Mouse (Mus musculus): ENCODE results near the gene Pigo. TPM values are rescaled to one million over a fixed set of nuclear protein-coding genes. Genes with fewer than 3 reads are reported as not detected.
"Not testable (repeated sequence)": the region's sequence is repeated elsewhere in the genome, so short reads cannot be mapped to it uniquely, and the experiment has no call there.

The Pigo gene
- polyA plus RNA-seq, 1 experiment from 2014 or later: 29.9 TPM

- peaks cover 66% of the 10 kb centered on the region for H3K36me3 ChIP-seq
Measured at GRCm38 (mm10) chr4:43018156-43018555, 7.5 kb downstream of the Pigo start.

GRCm38 (mm10) chr4:43012091-43012490 is 13.5 kb downstream of the Pigo start:
- Histone ChIP-seq H3K4me3 (replicated peaks) (no peak overlapping the region), H3K4me2 (replicated peaks) (no peak overlapping the region)
- WGBS: 95% methylated on average over 1 of the region's 1 CpGs

More at GRCm38 (mm10) chr4:43018156-43018555, 7.5 kb downstream of the Pigo start:
- no peak overlapping the region for H3K4me2 ChIP-seq (replicated peaks)
- no peak overlapping the region for H3K9ac ChIP-seq (replicated peaks)
- ATAC-seq: no peak
- no peak overlapping the region for H3K27ac ChIP-seq
- 96% methylated on average over 4 of the region's 4 CpGs for WGBS
- no peaks in the 10 kb centered on the region for H3K27me3 ChIP-seq
- H3K9me3 ChIP-seq: no peaks in the 10 kb centered on the region
- no peak overlapping the region for H3K4me3 ChIP-seq (replicated peaks)
- peaks cover under 1% of the 10 kb centered on the region; the same call in 1 of the 2 replicates for H3K4me1 ChIP-seq (replicated peaks)

GRCm38 (mm10) chr4:43010161-43011038 is 15.2 kb downstream of the Pigo start, which contains the start of gene Fancg:
Fancg (minus strand) TSS chr4:43010506.
- Histone ChIP-seq H3K27ac (peak within 1 kb of the TSS; percentile 64; the same call in 1 of the 2 replicates), H3K9ac (replicated peaks) (peak within 1 kb of the TSS; percentile 68), H3K4me2 (replicated peaks) (peak within 1 kb of the TSS; percentile 79), H3K4me3 (replicated peaks) (peak within 1 kb of the TSS; percentile 75), H3K27me3 (no peaks in the 10 kb centered on the region), H3K36me3 (no peaks in the 10 kb centered on the region), H3K9me3 (no peaks in the 10 kb centered on the region), H3K4me1 (replicated peaks) (peaks cover 10% of the 10 kb centered on the region)
- 1% methylated on average over 37 of the region's 37 CpGs for WGBS
- peak; percentile 95 for ATAC-seq

More at GRCm38 (mm10) chr4:43012091-43012490, 13.5 kb downstream of the Pigo start:
- Histone ChIP-seq H3K27ac (no peak overlapping the region), H3K4me1 (replicated peaks) (peaks cover 10% of the 10 kb centered on the region), H3K27me3 (no peaks in the 10 kb centered on the region), H3K9ac (replicated peaks) (no peak overlapping the region), H3K9me3 (no peaks in the 10 kb centered on the region), H3K36me3 (peaks cover 6% of the 10 kb centered on the region)
- ATAC-seq: no peak

GRCm38 (mm10) chr4:43005765-43006164 is 19.9 kb downstream of the Pigo start:
- no peaks in the 10 kb centered on the region for H3K9me3 ChIP-seq
- 59% methylated on average over 2 of the region's 2 CpGs for WGBS
- H3K4me2 ChIP-seq (replicated peaks): no peak overlapping the region
- no peak overlapping the region for H3K27ac ChIP-seq
- no peak for ATAC-seq
- H3K27me3 ChIP-seq: no peaks in the 10 kb centered on the region
- H3K36me3 ChIP-seq: 0 out of 2 replicates have a peak, but pooled peaks cover 7% of the 10 kb centered on the region
- H3K4me3 ChIP-seq (replicated peaks): no peak overlapping the region
- H3K4me1 ChIP-seq (replicated peaks): peaks cover 15% of the 10 kb centered on the region
- no peak overlapping the region for H3K9ac ChIP-seq (replicated peaks)

- peaks cover 15% of the 10 kb centered on the region for H3K4me1 ChIP-seq (replicated peaks)
- no peaks in the 10 kb centered on the region for H3K9me3 ChIP-seq
- 93% methylated on average over 3 of the region's 3 CpGs for WGBS
- no peak for ATAC-seq
- H3K27ac ChIP-seq: no peak overlapping the region
- H3K9ac ChIP-seq (replicated peaks): no peak overlapping the region; the same call in 1 of the 2 replicates
- H3K36me3 ChIP-seq: 0 out of 2 replicates have a peak, but pooled peaks cover 7% of the 10 kb centered on the region
- H3K4me3 ChIP-seq (replicated peaks): no peak overlapping the region
- H3K27me3 ChIP-seq: no peaks in the 10 kb centered on the region
- no peak overlapping the region for H3K4me2 ChIP-seq (replicated peaks)
Measured at GRCm38 (mm10) chr4:43004951-43005350, 20.7 kb downstream of the Pigo start.

- Histone ChIP-seq H3K4me3 (replicated peaks) (no peak overlapping the region), H3K4me1 (replicated peaks) (peaks cover 17% of the 10 kb centered on the region), H3K9me3 (no peaks in the 10 kb centered on the region), H3K4me2 (replicated peaks) (no peak overlapping the region), H3K9ac (replicated peaks) (no peak overlapping the region), H3K27me3 (no peaks in the 10 kb centered on the region), H3K27ac (no peak overlapping the region), H3K36me3 (0 out of 2 replicates have a peak, but pooled peaks cover 7% of the 10 kb centered on the region)
- no peak for ATAC-seq
- 84% methylated on average over 12 of the region's 12 CpGs for WGBS
Measured at GRCm38 (mm10) chr4:43002756-43003439, 22.7 kb downstream of the Pigo start.

- peak overlapping the region; percentile 89 for H3K27ac ChIP-seq
- ATAC-seq: no peak
- H3K36me3 ChIP-seq: 0 out of 2 replicates have a peak, but pooled peaks cover 7% of the 10 kb centered on the region
- 95% methylated on average over 2 of the region's 2 CpGs for WGBS
- H3K4me1 ChIP-seq (replicated peaks): peaks cover 28% of the 10 kb centered on the region
- H3K4me2 ChIP-seq (replicated peaks): no peak overlapping the region
- no peak overlapping the region for H3K4me3 ChIP-seq (replicated peaks)
- no peaks in the 10 kb centered on the region for H3K9me3 ChIP-seq
- no peak overlapping the region for H3K9ac ChIP-seq (replicated peaks)
- H3K27me3 ChIP-seq: no peaks in the 10 kb centered on the region
Measured at GRCm38 (mm10) chr4:43001272-43001671, 24.3 kb downstream of the Pigo start.

- peak within 1 kb of the TSS; percentile 98 for H3K9ac ChIP-seq (replicated peaks)
- H3K4me1 ChIP-seq (replicated peaks): peaks cover 28% of the 10 kb centered on the region
- WGBS: under 1% methylated on average over 50 of the region's 56 CpGs
- not testable (repeated sequence) for H3K9me3 ChIP-seq, H3K27me3 ChIP-seq
- peaks cover 11% of the 10 kb centered on the region for H3K36me3 ChIP-seq
- peak within 1 kb of the TSS; percentile 91 for H3K4me2 ChIP-seq (replicated peaks)
- ATAC-seq: peak; percentile 97
- peak within 1 kb of the TSS; percentile 99 for H3K27ac ChIP-seq
- peak within 1 kb of the TSS; percentile 92 for H3K4me3 ChIP-seq (replicated peaks)
Measured at GRCm38 (mm10) chr4:43000141-43000986, 25.3 kb downstream of the Pigo start, which contains the start of gene Vcp. Vcp (minus strand) TSS chr4:43000507.

GRCm38 (mm10) chr4:42999451-43000140 is 26.0 kb downstream of the Pigo start:
- peaks cover 28% of the 10 kb centered on the region for H3K4me1 ChIP-seq (replicated peaks)
- WGBS: under 1% methylated on average over 51 of the region's 51 CpGs
- peak overlapping the region; percentile 92 for H3K4me3 ChIP-seq (replicated peaks)
- H3K9ac ChIP-seq (replicated peaks): peak overlapping the region; percentile 98
- no peaks in the 10 kb centered on the region for H3K9me3 ChIP-seq
- H3K36me3 ChIP-seq: peaks cover 11% of the 10 kb centered on the region
- peak overlapping the region; percentile 99 for H3K27ac ChIP-seq
- peak overlapping the region; percentile 91 for H3K4me2 ChIP-seq (replicated peaks)
- no peaks in the 10 kb centered on the region for H3K27me3 ChIP-seq
- ATAC-seq: peak; percentile 87

- no peaks in the 10 kb centered on the region for H3K27me3 ChIP-seq
- H3K4me1 ChIP-seq (replicated peaks): peaks cover 28% of the 10 kb centered on the region
- no peaks in the 10 kb centered on the region for H3K9me3 ChIP-seq
- peak overlapping the region; percentile 98 for H3K9ac ChIP-seq (replicated peaks)
- WGBS: 62% methylated on average over 2 of the region's 2 CpGs
- H3K27ac ChIP-seq: no peak overlapping the region
- no peak for ATAC-seq
- peak overlapping the region; percentile 92 for H3K4me3 ChIP-seq (replicated peaks)
- peaks cover 26% of the 10 kb centered on the region for H3K36me3 ChIP-seq
- H3K4me2 ChIP-seq (replicated peaks): peak overlapping the region; percentile 91
Measured at GRCm38 (mm10) chr4:42998022-42998421, 27.6 kb downstream of the Pigo start.

GRCm38 (mm10) chr4:42988296-42988695 is 37.3 kb downstream of the Pigo start:
- no peaks in the 10 kb centered on the region for H3K9me3 ChIP-seq
- no peaks in the 10 kb centered on the region for H3K4me1 ChIP-seq (replicated peaks)
- 91% methylated on average over 1 of the region's 1 CpGs for WGBS
- H3K27ac ChIP-seq: no peak overlapping the region
- no peaks in the 10 kb centered on the region for H3K27me3 ChIP-seq
- peaks cover 98% of the 10 kb centered on the region for H3K36me3 ChIP-seq
- ATAC-seq: no peak
- H3K4me3 ChIP-seq (replicated peaks): no peak overlapping the region
- no peak overlapping the region for H3K4me2 ChIP-seq (replicated peaks)
- H3K9ac ChIP-seq (replicated peaks): no peak overlapping the region

All from midbrain, embryonic 13.5 days (tissue).